Mouse (Mus musculus) intestine, embryonic 16.5 days (tissue): ENCODE data around the gene S100a10. TPM values are rescaled to one million over a fixed set of nuclear protein-coding genes. Genes with fewer than 3 reads are reported as not detected.
A peak's percentile ranks its signal among the peaks of the same experiment; 100 is the strongest.
"Not testable (repeated sequence)": the region's sequence is repeated elsewhere in the genome, so short reads cannot be mapped to it uniquely, and the experiment has no call there.

Experiments
- ATAC-seq: fragments of 200-750 bp; cut with Nextera tagmentation; 2 replicates; pipeline ENCODE4 v1.8.0; 2017; ENCODE audit warnings: moderate TSS enrichment, moderate library complexity
- H3K27ac ChIP-seq: fragments of 300-500 bp; sonication (generic); 2 replicates; pipeline ENCODE4 v1.5.1; 2014; ENCODE audit warnings: mild to moderate bottlenecking, low read length
- H3K27me3 ChIP-seq: fragments of 300-500 bp; sonication (generic); replicated peaks from 2 replicates; pipeline ENCODE4 v1.6.1; 2014; ENCODE audit warnings: low read length, control low read depth, mixed read lengths; ENCODE audit not compliant: control insufficient read depth, insufficient read depth
- H3K36me3 ChIP-seq: fragments of 300-500 bp; sonication (generic); 2 replicates; pipeline ENCODE4 v1.6.1; 2014; ENCODE audit warnings: low read length, control low read depth; ENCODE audit not compliant: control insufficient read depth, insufficient read depth
- H3K4me1 ChIP-seq: fragments of 300-500 bp; sonication (generic); 2 replicates; pipeline ENCODE4 v1.6.1; 2014; ENCODE audit warnings: low read length, control low read depth, mixed read lengths; ENCODE audit not compliant: control insufficient read depth, insufficient read depth
- H3K4me2 ChIP-seq: fragments of 300-500 bp; sonication (generic); 2 replicates; pipeline ENCODE4 v1.6.1; 2014; ENCODE audit warnings: low read depth, low read length, control low read depth
- H3K4me3 ChIP-seq: fragments of 300-500 bp; sonication (generic); 2 replicates; pipeline ENCODE4 v1.5.1; 2014; ENCODE audit warnings: mild to moderate bottlenecking, low read length
- H3K9ac ChIP-seq: fragments of 300-500 bp; sonication (generic); 2 replicates; pipeline ENCODE4 v1.6.1; 2014; ENCODE audit warnings: low read depth, low read length
- H3K9me3 ChIP-seq: fragments of 300-500 bp; sonication (generic); 2 replicates; pipeline ENCODE4 v1.6.1; 2016; ENCODE audit warnings: low read length, control low read depth; ENCODE audit not compliant: control insufficient read depth
- WGBS: fragments of 180-500 bp; shearing (Covaris S2); extraction: QIAGEN DNeasy Blood & Tissue Kit; methylation state at CpG from one replicate; pipeline ENCODE4 v1.1.7; 2014; 5-methylcytosine and 5-hydroxymethylcytosine counted together
- polyA plus RNA-seq: library from polyadenylated mRNA; unstranded; fragments of >200 nt; fragmentation: Nextera tagmentation; extraction: Ambion mirVana; gene quantifications from 2 replicates; pipeline ENCODE4 v1.2.1, GENCODE M21; 2015

S100a10 gene
- polyA plus RNA-seq, 1 experiment from 2014 or later, result 722 TPM

DNA sequence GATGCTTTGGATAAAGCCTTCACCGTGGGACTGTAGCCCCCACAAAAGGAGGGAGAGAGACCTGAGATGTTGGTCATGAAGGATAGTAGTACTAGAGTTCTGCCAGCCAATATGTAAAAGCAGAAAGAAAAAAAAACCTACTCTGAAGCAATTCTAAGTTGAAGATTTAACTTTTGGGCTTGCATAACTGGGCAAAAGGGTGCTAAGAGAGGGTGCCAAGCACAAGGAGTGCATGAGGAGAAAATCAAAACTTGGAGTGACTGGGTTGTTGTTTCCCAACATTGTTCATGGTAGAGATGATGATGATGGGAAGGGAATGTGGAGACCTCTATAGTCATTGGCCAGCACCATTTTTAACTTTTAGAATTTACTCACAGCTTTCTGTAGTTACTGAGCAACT, 47.0 kb downstream of the S100a10 start:
- no peak for ATAC-seq
- WGBS, result 85% methylated on average over 1 of the region's 1 CpGs

GRCm38 (mm10) chr3:93608970-93609369, 54.1 kb downstream of the S100a10 start:
- H3K9me3 ChIP-seq, H3K27me3 ChIP-seq, H3K4me1 ChIP-seq, H3K9ac ChIP-seq, H3K27ac ChIP-seq, H3K4me2 ChIP-seq, H3K4me3 ChIP-seq, H3K36me3 ChIP-seq: not testable (repeated sequence)
- ATAC-seq, result peak; percentile 67; the same call in 1 of the 2 replicates

More for the DNA sequence above, 47.0 kb downstream of the S100a10 start:
- Histone ChIP-seq H3K36me3 (no peaks in the 10 kb centered on the region), H3K4me2 (no peak overlapping the region), H3K9me3 (no peaks in the 10 kb centered on the region), H3K4me3 (no peak overlapping the region), H3K4me1 (peaks cover 5% of the 10 kb centered on the region; the same call in 1 of the 2 replicates), H3K27me3 (no peaks in the 10 kb centered on the region), H3K27ac (no peak overlapping the region), H3K9ac (no peak overlapping the region)

Other genes with a start within 250 kb of the S100a10 start
- gene Hrnr, start 235.3 kb upstream of the S100a10 start, polyA plus RNA-seq, result 0.01 and 0.06 TPM in 2 replicates
- not detected in 2 replicates for gene Rptn, start 161.4 kb upstream of the S100a10 start, polyA plus RNA-seq
- gene Tchh, start 112.8 kb upstream of the S100a10 start, polyA plus RNA-seq, result 1.3 TPM in 2 replicates
- gene Tchhl1, start 86.3 kb upstream of the S100a10 start, polyA plus RNA-seq, result not detected in 2 replicates
- 711 and 730 TPM in 2 replicates for gene S100a11, start 34.6 kb upstream of the S100a10 start, polyA plus RNA-seq
- gene Tdpoz2, start 97.6 kb downstream of the S100a10 start, polyA plus RNA-seq, result not detected in 2 replicates
- not detected in 2 replicates for gene Tdpoz1, start 121.2 kb downstream of the S100a10 start, polyA plus RNA-seq
- not detected in 2 replicates for gene Gm37596, start 138.0 kb downstream of the S100a10 start, polyA plus RNA-seq
- gene Gm5773, start 217.9 kb downstream of the S100a10 start, polyA plus RNA-seq, result not detected in 2 replicates
- not detected in 2 replicates for gene Tdpoz4, start 241.3 kb downstream of the S100a10 start, polyA plus RNA-seq